In genomic region chr8:46512538-46512937, GRCm38 (mm10) we compare ENCODE assay signal across 11 mouse cellular contexts. TPM values are rescaled to one million over a fixed set of nuclear protein-coding genes. Genes with fewer than 3 reads are reported as not detected.
DNase-seq lines count a peak whose midpoint lies in the region; ATAC-seq and TF ChIP-seq lines count a peak whose summit lies in the region.
"Had no signal": no experiment of that assay in that cellular context is flagged by ENCODE, and none has a peak within 500 bp of the region (broad histone marks: within the 10 kb centered on the region; RNA-seq: fewer than 3 reads in every experiment).

No protein-coding gene starts in this region.

- ATAC-seq in liver, embryonic 14.5 days (ENCODE audit: insufficient read depth), result peak; percentile 52

- no peak overlapping the region for H3K4me2 ChIP-seq in liver, embryonic 14.5 days (ENCODE audit: low read depth)

- peaks cover 27% of the 10 kb centered on the region for H3K36me3 ChIP-seq in liver, embryonic 14.5 days (replicated peaks; ENCODE audit: control insufficient read depth, insufficient read depth, low read depth)

- peak; percentile 44 for DNase-seq in heart, postnatal 4 days
- DNase-seq in heart, adult 8-10 months (ENCODE audit: low spot score), result no peak
- DNase-seq in right cerebral cortex, postnatal 10 days (ENCODE audit: low spot score in 2 of 2), result peak; percentile 41 to 44
- DNase-seq in right cerebral cortex, postnatal 25 days, result no peak
- no peak for DNase-seq in liver, embryonic 14.5 days (ENCODE audit: low read depth in 3 of 3, low spot score in 3 of 3)
- DNase-seq in thymus, postnatal 36 days, result peak; percentile 26 to 43
- no peak for DNase-seq in cerebellum, postnatal 14 days
- DNase-seq in cerebellum, adult 9-11 months, result no peak
- DNase-seq: right cerebral cortex, adult 18-20 months had no signal

- no peaks in the 10 kb centered on the region for H3K27me3 ChIP-seq in liver, embryonic 14.5 days (ENCODE audit: control insufficient read depth, insufficient read depth, low read length)

- WGBS in liver, embryonic 14.5 days (ENCODE audit: insufficient replicate concordance), result 39% methylated on average over 8 of the region's 8 CpGs

- H3K4me3 ChIP-seq in liver, embryonic 14.5 days (ENCODE audit: insufficient read depth in 1 of 2, low read depth in 2 of 2, low read length in 2 of 2), result no peak overlapping the region
- H3K4me3 ChIP-seq: layer of hippocampus, adult 2 months had no signal

- peaks cover 0 to 8% of the 10 kb centered on the region in 2 experiments; a peak in 1 of 4 replicates for H3K4me1 ChIP-seq in liver, embryonic 14.5 days (replicated peaks; ENCODE audit: control insufficient read depth in 2 of 2, insufficient read depth in 2 of 2, low read length in 1 of 2)

- H3K9me3 ChIP-seq in liver, embryonic 14.5 days (ENCODE audit: control insufficient read depth, low read length), result no peaks in the 10 kb centered on the region

- H3K9ac ChIP-seq in liver, embryonic 14.5 days (replicated peaks), result no peak overlapping the region

- TF ChIP-seq CTCF in liver, embryonic 14.5 days (IDR thresholded peaks at IDR 0.05; ENCODE audit: low read depth), result no peak

- H3K27ac ChIP-seq in liver, embryonic 14.5 days, result no peak overlapping the region
- H3K27ac ChIP-seq: layer of hippocampus, adult 2 months; macrophage had no signal

- TF ChIP-seq EP300 in liver, embryonic 14.5 days (IDR thresholded peaks at IDR 0.05; ENCODE audit: low read depth), result no peak

RNA-seq across cellular contexts. Expression of gene Cenpu, which starts 39.3 kb away (rescaled TPM):
- total RNA-seq in heart, postnatal 4 days (2021), result 10 to 100 TPM; 13.4 to 15.6 TPM
- total RNA-seq in heart, adult 8-10 months (2022), result 1 to 10 TPM in 2 of 4 experiments, under 1 TPM in 2; 0.65 to 1.1 (median 0.96) TPM
- polyA plus RNA-seq in liver, embryonic 14.5 days (2012; rRNA removed), result 4.6 and 8.9 TPM in 2 replicates
- polyA plus RNA-seq in liver, embryonic 14.5 days (2014; fragmentation: Nextera tagmentation; extraction: Ambion mirVana), result 16.5 and 16.6 TPM in 2 replicates

RNA-seq across cellular contexts. Expression of gene Acsl1, which starts 41.7 kb away (rescaled TPM):
- 100 to 1,000 TPM; 639 to 652 TPM for total RNA-seq in heart, postnatal 4 days (2021)
- total RNA-seq in heart, adult 8-10 months (2022), result 100 to 1,000 TPM; 930 to 978 (median 952) TPM
- polyA plus RNA-seq in liver, embryonic 14.5 days (2012; rRNA removed), result 27.5 and 39.4 TPM in 2 replicates
- polyA plus RNA-seq in liver, embryonic 14.5 days (2014; fragmentation: Nextera tagmentation; extraction: Ambion mirVana), result 64.2 and 73.7 TPM in 2 replicates

Comparison
In these comparisons a context has a peak if more than half of its experiments do, and no peak if none do; other contexts are left out.
1. DNase-seq: peak in heart, postnatal 4 days (single experiment), right cerebral cortex, postnatal 10 days (2 of 2) and thymus, postnatal 36 days (2 of 2); none in heart, adult 8-10 months (single experiment), right cerebral cortex, postnatal 25 days (single experiment), liver, embryonic 14.5 days (0 of 3), cerebellum, postnatal 14 days (0 of 2) and cerebellum, adult 9-11 months (single experiment).
2. RNA of gene Cenpu, which starts 39.3 kb away (total RNA-seq): 13.4 to 15.6 TPM in heart, postnatal 4 days; 0.65 to 1.1 TPM in heart, adult 8-10 months; every median in the first group is over 4 times any median in the second.